9 mouse cellular contexts compared by ENCODE assay signal in the genomic region with DNA sequence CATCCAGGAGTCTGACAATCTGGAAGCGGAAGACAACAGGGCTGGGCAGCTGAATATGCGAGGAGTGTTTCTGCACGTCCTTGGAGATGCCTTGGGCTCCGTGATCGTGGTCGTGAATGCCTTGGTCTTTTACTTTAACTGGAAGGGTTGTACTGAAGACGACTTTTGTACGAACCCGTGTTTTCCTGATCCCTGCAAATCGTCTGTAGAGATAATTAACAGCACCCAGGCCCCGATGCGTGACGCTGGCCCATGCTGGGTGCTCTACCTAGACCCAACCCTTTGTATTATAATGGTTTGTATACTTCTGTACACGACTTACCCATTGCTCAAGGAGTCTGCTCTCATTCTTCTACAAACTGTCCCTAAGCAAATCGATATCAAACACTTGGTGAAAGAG. TPM values are rescaled to one million over a fixed set of nuclear protein-coding genes. Genes with fewer than 3 reads are reported as not detected.
DNase-seq lines count a peak whose midpoint lies in the region; ATAC-seq and TF ChIP-seq lines count a peak whose summit lies in the region.
"Had no signal": no experiment of that assay in that cellular context is flagged by ENCODE, and none has a peak within 500 bp of the region (broad histone marks: within the 10 kb centered on the region; RNA-seq: fewer than 3 reads in every experiment).

No protein-coding gene starts in this region.

- no peak for ATAC-seq in heart, embryonic 12.5 days (ENCODE audit: insufficient number of reproducible peaks, low FRiP score)
- ATAC-seq in liver, embryonic 14.5 days (ENCODE audit: insufficient read depth): no peak

- peaks cover 43% of the 10 kb centered on the region for H3K4me1 ChIP-seq in heart, embryonic 12.5 days (replicated peaks)
- peaks cover 13% of the 10 kb centered on the region for H3K4me1 ChIP-seq in testis, adult 2 months (ENCODE audit: control insufficient read depth, insufficient read depth, low read length)
- peaks cover 30 to 32% of the 10 kb centered on the region in 2 experiments for H3K4me1 ChIP-seq in liver, embryonic 14.5 days (replicated peaks; ENCODE audit: control insufficient read depth in 2 of 2, insufficient read depth in 2 of 2, low read length in 1 of 2)

- no peaks in the 10 kb centered on the region for H3K9me3 ChIP-seq in heart, embryonic 12.5 days (replicated peaks)
- no peaks in the 10 kb centered on the region for H3K9me3 ChIP-seq in liver, embryonic 14.5 days (ENCODE audit: control insufficient read depth, low read length)

- 89% methylated on average over 15 of the region's 15 CpGs for WGBS in heart, embryonic 12.5 days
- WGBS in liver, embryonic 14.5 days (ENCODE audit: insufficient replicate concordance): 89% methylated on average over 15 of the region's 15 CpGs

- peaks cover 20% of the 10 kb centered on the region for H3K36me3 ChIP-seq in heart, embryonic 12.5 days
- peaks cover 7% of the 10 kb centered on the region for H3K36me3 ChIP-seq in testis, adult 2 months (ENCODE audit: control insufficient read depth, insufficient read depth, low read length)
- peaks cover 34% of the 10 kb centered on the region for H3K36me3 ChIP-seq in liver, embryonic 14.5 days (replicated peaks; ENCODE audit: control insufficient read depth, insufficient read depth, low read depth)

- no peak for TF ChIP-seq POLR2A in testis, adult 2 months (IDR thresholded peaks at IDR 0.05; ENCODE audit: control insufficient read depth, low read depth, low read length)

- DNase-seq in heart, postnatal 4 days: no peak
- no peak for DNase-seq in testis, postnatal 14 days (ENCODE audit: low spot score)
- DNase-seq in liver, embryonic 14.5 days (ENCODE audit: low read depth in 3 of 3, low spot score in 3 of 3): no peak
- DNase-seq in Muller cell, postnatal 12 days (ENCODE audit: inconsistent ontology term): no peak
- no peak for DNase-seq in layer of hippocampus, adult 9-11 months
- no peak for DNase-seq in cerebellum, adult 11 months
- DNase-seq: adrenal gland, postnatal 36 days had no signal

- no peak overlapping the region for H3K27ac ChIP-seq in heart, embryonic 12.5 days (ENCODE audit: poor library complexity, severe bottlenecking)
- no peak overlapping the region for H3K27ac ChIP-seq in testis, adult 2 months (ENCODE audit: control insufficient read depth, insufficient read depth, low read depth, low read length)
- no peak overlapping the region for H3K27ac ChIP-seq in liver, embryonic 14.5 days

- TF ChIP-seq CTCF in testis, adult 2 months (IDR thresholded peaks at IDR 0.05; ENCODE audit: control insufficient read depth, insufficient read depth, insufficient replicate concordance, low read depth, low read length): no peak
- no peak for TF ChIP-seq CTCF in liver, embryonic 14.5 days (IDR thresholded peaks at IDR 0.05; ENCODE audit: low read depth)

- no peak for TF ChIP-seq EP300 in liver, embryonic 14.5 days (IDR thresholded peaks at IDR 0.05; ENCODE audit: low read depth)

- peak overlapping the region; percentile 89 for H3K4me2 ChIP-seq in heart, embryonic 12.5 days
- H3K4me2 ChIP-seq in liver, embryonic 14.5 days (ENCODE audit: low read depth): peak overlapping the region; percentile 94

- no peaks in the 10 kb centered on the region for H3K27me3 ChIP-seq in heart, embryonic 12.5 days (replicated peaks)
- no peaks in the 10 kb centered on the region for H3K27me3 ChIP-seq in testis, adult 2 months (ENCODE audit: control insufficient read depth, insufficient read depth, low read length)
- no peaks in the 10 kb centered on the region for H3K27me3 ChIP-seq in liver, embryonic 14.5 days (ENCODE audit: control insufficient read depth, insufficient read depth, low read length)

- 0 out of 2 replicates have a peak overlapping the region, but pooled peaks have one; percentile 87 for H3K9ac ChIP-seq in heart, embryonic 12.5 days
- H3K9ac ChIP-seq in liver, embryonic 14.5 days (replicated peaks): no peak overlapping the region

- peak overlapping the region; percentile 75 for H3K4me3 ChIP-seq in heart, embryonic 12.5 days
- peak overlapping the region; percentile 94 for H3K4me3 ChIP-seq in testis, adult 2 months (ENCODE audit: control insufficient read depth, low read depth, low read length)
- H3K4me3 ChIP-seq in liver, embryonic 14.5 days (ENCODE audit: insufficient read depth in 1 of 2, low read depth in 2 of 2, low read length in 2 of 2): peak overlapping the region; percentile 74 to 90; a peak in 3 of 4 replicates

RNA-seq across cellular contexts. Expression of gene Slc30a1, which starts 2.3 kb away (rescaled TPM):
- 4.8 and 5.0 TPM in 2 replicates for polyA plus RNA-seq in heart, embryonic 12.5 days (2016; fragmentation: Nextera tagmentation; extraction: Ambion mirVana)
- 10 to 100 TPM; 25.1 to 29.4 TPM for total RNA-seq in heart, postnatal 4 days (2021)
- 16.6 and 17.8 TPM in 2 replicates for polyA plus RNA-seq in testis, adult 2 months (2012; rRNA removed)
- 3.8 and 5.9 TPM in 2 replicates for polyA plus RNA-seq in liver, embryonic 14.5 days (2012; rRNA removed)
- 2.1 and 3.2 TPM in 2 replicates for polyA plus RNA-seq in liver, embryonic 14.5 days (2014; fragmentation: Nextera tagmentation; extraction: Ambion mirVana)
